Mouse (Mus musculus) kidney, postnatal 0 days (tissue): ENCODE measurements at regions not wholly inside any gene's neighbourhood (a gene's known extent, or its start where the extent isn't known, plus 50 kb on each side); places are given as distances from the start of the nearest gene placed in this dataset.
A peak's percentile ranks its signal among the peaks of the same experiment; 100 is the strongest.

ENCODE experiments used
- ATAC-seq: fragments of 200-750 bp; cut with Nextera tagmentation; replicated peaks from 2 replicates; pipeline ENCODE4 v1.8.0; 2017; ENCODE audit warnings: low read depth, moderate number of reproducible peaks, moderate TSS enrichment, moderate library complexity; ENCODE audit not compliant: low FRiP score
- DNase-seq: peaks from one replicate; pipeline ENCODE4 v3.0.0-alpha.2; 2016; ENCODE audit warnings: low spot score
- H3K27ac ChIP-seq: fragments of 300-500 bp; sonication (generic); 2 replicates; pipeline ENCODE4 v1.5.1; 2014; ENCODE audit warnings: mild to moderate bottlenecking
- H3K27me3 ChIP-seq: fragments of 300-500 bp; sonication (generic); 2 replicates; pipeline ENCODE4 v1.6.1; 2014; ENCODE audit warnings: low read length, mixed read lengths; ENCODE audit not compliant: insufficient read depth
- H3K36me3 ChIP-seq: fragments of 300-500 bp; sonication (generic); 2 replicates; pipeline ENCODE4 v1.6.1; 2014; ENCODE audit warnings: low read length, mixed read lengths; ENCODE audit not compliant: insufficient read depth
- H3K4me1 ChIP-seq: fragments of 300-500 bp; sonication (generic); replicated peaks from 2 replicates; pipeline ENCODE4 v1.6.1; 2014; ENCODE audit warnings: antibody characterized with exemption, low read length, mixed read lengths; ENCODE audit not compliant: insufficient read depth
- H3K4me2 ChIP-seq: fragments of 300-500 bp; sonication (generic); 2 replicates; pipeline ENCODE4 v1.6.1; 2014; ENCODE audit warnings: mild to moderate bottlenecking, low read length, moderate library complexity, mixed read lengths
- H3K4me3 ChIP-seq: fragments of 300-500 bp; sonication (generic); replicated peaks from 2 replicates; pipeline ENCODE4 v1.5.1; 2014; ENCODE audit warnings: low read depth, low read length
- H3K9ac ChIP-seq: fragments of 300-500 bp; sonication (generic); 2 replicates; pipeline ENCODE4 v1.6.1; 2014; ENCODE audit warnings: low read depth, low read length
- H3K9me3 ChIP-seq: fragments of 300-500 bp; sonication (generic); replicated peaks from 2 replicates; pipeline ENCODE4 v1.6.1; 2016; ENCODE audit warnings: low read length, inconsistent platforms, mixed read lengths
- CTCF ChIP-seq: IDR thresholded peaks from 2 replicates; pipeline ENCODE4 v1.5.1; 2016; ENCODE audit warnings: antibody characterized with exemption, low read depth, mild to moderate bottlenecking, moderate library complexity
- WGBS: fragments of 180-500 bp; shearing (Covaris S2); extraction: QIAGEN DNeasy Blood & Tissue Kit; methylation state at CpG from one replicate; pipeline ENCODE4 v1.1.7; 2014; 5-methylcytosine and 5-hydroxymethylcytosine counted together

GRCm38 (mm10) chr9:14160207-14160606 is 114.7 kb upstream of the Sesn3 start:
- H3K4me1 ChIP-seq = no peaks in the 10 kb centered on the region
- H3K4me3 ChIP-seq = no peak overlapping the region
- H3K9me3 ChIP-seq = no peaks in the 10 kb centered on the region; the same call in 1 of the 2 replicates
- no peak overlapping the region for H3K27ac ChIP-seq
- 91% methylated on average over 1 of the region's 1 CpGs for WGBS
- H3K4me2 ChIP-seq = no peak overlapping the region
- no peaks in the 10 kb centered on the region for H3K36me3 ChIP-seq
- H3K27me3 ChIP-seq = no peaks in the 10 kb centered on the region
- H3K9ac ChIP-seq = no peak overlapping the region
- ATAC-seq (no peak), DNase-seq (no peak)
- no peak for TF ChIP-seq CTCF

DNA sequence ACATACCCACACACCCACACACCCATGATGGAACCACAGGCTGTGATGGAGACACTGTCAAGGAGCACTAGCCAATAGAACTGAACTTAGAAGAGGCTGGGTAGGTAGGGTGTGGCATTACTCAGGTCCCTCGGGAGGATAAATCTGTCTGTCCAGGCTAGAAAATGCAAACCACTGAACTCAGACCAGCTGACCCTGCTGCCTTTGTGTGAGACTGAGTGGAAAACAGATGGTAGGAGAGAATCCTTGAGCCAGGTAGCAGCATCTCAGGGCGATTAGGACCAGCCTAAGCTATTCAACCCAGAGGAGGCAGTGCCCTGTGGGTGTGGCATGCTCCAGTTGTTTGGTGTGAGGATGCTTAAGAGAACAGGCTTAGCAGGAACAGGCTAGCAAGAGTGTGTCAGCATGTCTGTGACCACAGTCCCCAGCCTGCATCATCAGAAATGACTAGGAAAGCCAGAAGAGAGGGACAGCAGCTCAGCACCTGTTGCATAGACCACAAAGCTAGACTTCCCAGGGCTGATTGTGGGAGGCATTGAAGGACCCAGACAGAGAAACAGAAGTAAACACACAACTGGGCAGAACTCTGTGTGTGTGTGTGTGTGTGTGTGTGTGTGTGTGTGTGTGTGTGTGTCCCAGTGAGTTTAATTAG is 103.2 kb upstream of the Sesn3 start:
- TF ChIP-seq CTCF = no peak
- peaks cover 29% of the 10 kb centered on the region; the same call in 1 of the 2 replicates for H3K4me1 ChIP-seq
- H3K9ac ChIP-seq = no peak overlapping the region
- ATAC-seq (no peak), DNase-seq (no peak)
- no peak overlapping the region for H3K4me3 ChIP-seq
- 56% methylated on average over 2 of the region's 2 CpGs for WGBS
- no peaks in the 10 kb centered on the region for H3K36me3 ChIP-seq
- no peak overlapping the region for H3K27ac ChIP-seq
- H3K27me3 ChIP-seq = no peaks in the 10 kb centered on the region
- H3K9me3 ChIP-seq = no peaks in the 10 kb centered on the region
- H3K4me2 ChIP-seq = no peak overlapping the region

- H3K4me2 ChIP-seq = peak overlapping the region; percentile 30
These were observed 101.1 kb upstream of the Sesn3 start for GRCm38 (mm10) chr9:14173631-14174323.

GRCm38 (mm10) chr9:14174324-14175040 is 100.4 kb upstream of the Sesn3 start:
- 64% methylated on average over 3 of the region's 3 CpGs for WGBS
- peak; percentile 50 for ATAC-seq
- Histone ChIP-seq H3K27ac (peak overlapping the region; percentile 5; the same call in 1 of the 2 replicates), H3K9ac (no peak overlapping the region), H3K4me3 (no peak overlapping the region), H3K27me3 (no peaks in the 10 kb centered on the region), H3K9me3 (no peaks in the 10 kb centered on the region), H3K4me1 (peaks cover 29% of the 10 kb centered on the region; the same call in 1 of the 2 replicates), H3K4me2 (no peak overlapping the region), H3K36me3 (no peaks in the 10 kb centered on the region)
- TF ChIP-seq CTCF = no peak
- no peak for DNase-seq

More at GRCm38 (mm10) chr9:14173631-14174323, 101.1 kb upstream of the Sesn3 start:
- no peak for TF ChIP-seq CTCF
- 25% methylated on average over 11 of the region's 11 CpGs for WGBS
- H3K27me3 ChIP-seq = no peaks in the 10 kb centered on the region
- no peak overlapping the region for H3K4me3 ChIP-seq
- H3K9ac ChIP-seq = no peak overlapping the region; the same call in 1 of the 2 replicates
- no peaks in the 10 kb centered on the region for H3K9me3 ChIP-seq
- H3K36me3 ChIP-seq = no peaks in the 10 kb centered on the region
- peaks cover 29% of the 10 kb centered on the region; the same call in 1 of the 2 replicates for H3K4me1 ChIP-seq
- ATAC-seq = peak; percentile 65
- H3K27ac ChIP-seq = peak overlapping the region; percentile 48
- peak; percentile 69 for DNase-seq

GRCm38 (mm10) chr9:14175041-14175881 is 99.6 kb upstream of the Sesn3 start:
- no peak for TF ChIP-seq CTCF
- H3K4me2 ChIP-seq = peak overlapping the region; percentile 33
- H3K4me3 ChIP-seq = no peak overlapping the region
- H3K9me3 ChIP-seq = no peaks in the 10 kb centered on the region
- peak overlapping the region; percentile 5; the same call in 1 of the 2 replicates for H3K27ac ChIP-seq
- no peaks in the 10 kb centered on the region for H3K27me3 ChIP-seq
- ATAC-seq (peak; percentile 37), DNase-seq (peak; percentile 89)
- H3K36me3 ChIP-seq = no peaks in the 10 kb centered on the region
- 4% methylated on average over 11 of the region's 11 CpGs for WGBS
- H3K9ac ChIP-seq = no peak overlapping the region
- peaks cover 29% of the 10 kb centered on the region; the same call in 1 of the 2 replicates for H3K4me1 ChIP-seq
